15 mouse cellular contexts compared by ENCODE assay signal in the genomic region with DNA sequence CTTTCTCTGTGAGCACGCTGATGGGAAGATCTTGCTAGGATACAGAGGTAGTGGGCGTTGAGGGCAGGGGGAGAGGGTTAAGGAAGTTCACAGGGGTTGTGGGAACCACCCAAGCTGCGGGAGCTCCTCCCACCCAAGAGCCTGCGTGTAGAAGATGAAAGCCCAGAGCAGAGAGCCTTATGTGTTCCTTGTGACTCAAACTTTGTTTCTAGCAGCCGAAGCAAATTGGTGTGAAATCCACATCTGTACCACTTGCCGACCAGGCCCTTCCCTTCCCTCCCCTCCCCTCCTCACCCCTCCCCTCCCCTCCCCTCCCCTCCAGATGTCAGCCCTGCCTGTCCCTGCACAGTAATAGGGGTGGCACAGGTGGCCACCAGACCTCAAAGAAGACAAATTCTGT. TPM values are rescaled to one million over a fixed set of nuclear protein-coding genes. Genes with fewer than 3 reads are reported as not detected.
DNase-seq lines count a peak whose midpoint lies in the region; ATAC-seq lines count a peak whose summit lies in the region.
"Had no signal": no experiment of that assay in that cellular context is flagged by ENCODE, and none has a peak within 500 bp of the region (broad histone marks: within the 10 kb centered on the region; RNA-seq: fewer than 3 reads in every experiment).

No protein-coding gene starts in this region.

- no peaks in the 10 kb centered on the region for H3K36me3 ChIP-seq in hindbrain, embryonic 12.5 days
- no peaks in the 10 kb centered on the region for H3K36me3 ChIP-seq in hindbrain, embryonic 14.5 days (replicated peaks; ENCODE audit: control insufficient read depth, insufficient read depth)
- no peaks in the 10 kb centered on the region for H3K36me3 ChIP-seq in embryonic facial prominence, embryonic 11.5 days (replicated peaks; ENCODE audit: control insufficient read depth, insufficient read depth, low read depth, low read length)
- H3K36me3 ChIP-seq in limb, embryonic 13.5 days: no peaks in the 10 kb centered on the region
- H3K36me3 ChIP-seq: liver, embryonic 15.5 days had no signal

- no peak overlapping the region for H3K9ac ChIP-seq in hindbrain, embryonic 12.5 days
- no peak overlapping the region for H3K9ac ChIP-seq in hindbrain, embryonic 14.5 days
- no peak overlapping the region for H3K9ac ChIP-seq in embryonic facial prominence, embryonic 11.5 days (replicated peaks; ENCODE audit: low read length)
- H3K9ac ChIP-seq in limb, embryonic 13.5 days: no peak overlapping the region
- H3K9ac ChIP-seq: liver, embryonic 15.5 days had no signal

- H3K4me3 ChIP-seq in hindbrain, embryonic 12.5 days: no peak overlapping the region
- H3K4me3 ChIP-seq in hindbrain, embryonic 14.5 days (replicated peaks; ENCODE audit: low read length): no peak overlapping the region
- no peak overlapping the region for H3K4me3 ChIP-seq in embryonic facial prominence, embryonic 11.5 days (ENCODE audit: low read depth, low read length)
- H3K4me3 ChIP-seq in limb, embryonic 13.5 days: no peak overlapping the region
- H3K4me3 ChIP-seq: heart, adult 2 months; liver, embryonic 15.5 days had no signal

- H3K4me2 ChIP-seq in hindbrain, embryonic 12.5 days (replicated peaks): no peak overlapping the region
- no peak overlapping the region for H3K4me2 ChIP-seq in hindbrain, embryonic 14.5 days (replicated peaks)
- H3K4me2 ChIP-seq in embryonic facial prominence, embryonic 11.5 days (ENCODE audit: low read depth, low read length): no peak overlapping the region; the same call in 1 of the 2 replicates
- H3K4me2 ChIP-seq in limb, embryonic 13.5 days (replicated peaks): no peak overlapping the region
- H3K4me2 ChIP-seq: liver, embryonic 15.5 days had no signal

- no peak overlapping the region for H3K27ac ChIP-seq in hindbrain, embryonic 12.5 days
- H3K27ac ChIP-seq in hindbrain, embryonic 14.5 days: no peak overlapping the region
- H3K27ac ChIP-seq in embryonic facial prominence, embryonic 11.5 days (replicated peaks; ENCODE audit: low read depth, low read length): 0 out of 2 replicates have a peak overlapping the region, but pooled peaks have one; percentile 49
- peak overlapping the region; percentile 44; the same call in 1 of the 2 replicates for H3K27ac ChIP-seq in limb, embryonic 13.5 days
- H3K27ac ChIP-seq: heart, adult 2 months; liver, embryonic 15.5 days had no signal

- peaks cover 14% of the 10 kb centered on the region for H3K4me1 ChIP-seq in hindbrain, embryonic 12.5 days
- no peaks in the 10 kb centered on the region; the same call in 1 of the 2 replicates for H3K4me1 ChIP-seq in hindbrain, embryonic 14.5 days (replicated peaks; ENCODE audit: control insufficient read depth, insufficient read depth, low read length)
- H3K4me1 ChIP-seq in embryonic facial prominence, embryonic 11.5 days (ENCODE audit: control insufficient read depth, insufficient read depth, low read length): no peaks in the 10 kb centered on the region
- peaks cover 16% of the 10 kb centered on the region for H3K4me1 ChIP-seq in limb, embryonic 13.5 days

- DNase-seq in hindbrain, embryonic 14.5 days (ENCODE audit: low spot score): no peak
- peak; percentile 45 for DNase-seq in CD4-positive, CD25-positive, alpha-beta regulatory T cell, adult 2 months (ENCODE audit: low read depth, low spot score)
- DNase-seq in embryonic facial prominence, embryonic 11.5 days (ENCODE audit: low spot score): peak; percentile 68
- no peak for DNase-seq in urinary bladder, postnatal 36 days (ENCODE audit: low spot score in 2 of 2)
- DNase-seq in yolk sac, embryonic 10.5 days (ENCODE audit: low spot score): no peak
- no peak for DNase-seq in right cerebral cortex, adult 18-20 months
- DNase-seq: adrenal gland, adult 2 months; cerebellum, postnatal 14 days; heart, adult 2 months; heart, postnatal 14 days; kidney, adult 11 months; lung, postnatal 4 days had no signal

- no peaks in the 10 kb centered on the region for H3K9me3 ChIP-seq in hindbrain, embryonic 12.5 days (replicated peaks)
- no peaks in the 10 kb centered on the region for H3K9me3 ChIP-seq in hindbrain, embryonic 14.5 days (ENCODE audit: control insufficient read depth, low read length)
- H3K9me3 ChIP-seq in embryonic facial prominence, embryonic 11.5 days (replicated peaks; ENCODE audit: control insufficient read depth, low read length): no peaks in the 10 kb centered on the region
- H3K9me3 ChIP-seq in limb, embryonic 13.5 days: no peaks in the 10 kb centered on the region
- H3K9me3 ChIP-seq: liver, embryonic 15.5 days had no signal

- H3K27me3 ChIP-seq in hindbrain, embryonic 12.5 days: peaks cover 33% of the 10 kb centered on the region
- H3K27me3 ChIP-seq in hindbrain, embryonic 14.5 days (ENCODE audit: control insufficient read depth, insufficient read depth, low read length): peaks cover 13% of the 10 kb centered on the region
- H3K27me3 ChIP-seq in embryonic facial prominence, embryonic 11.5 days (ENCODE audit: control insufficient read depth, insufficient read depth, low read length): peaks cover 14% of the 10 kb centered on the region
- H3K27me3 ChIP-seq in limb, embryonic 13.5 days: peaks cover 24% of the 10 kb centered on the region

- 8% methylated on average over 6 of the region's 6 CpGs for WGBS in hindbrain, embryonic 12.5 days
- WGBS in hindbrain, embryonic 14.5 days: 7% methylated on average over 6 of the region's 6 CpGs
- WGBS in embryonic facial prominence, embryonic 11.5 days: 21% methylated on average over 6 of the region's 6 CpGs
- WGBS in limb, embryonic 13.5 days: 6% methylated on average over 6 of the region's 6 CpGs

- peak; percentile 24 for ATAC-seq in hindbrain, embryonic 12.5 days (ENCODE audit: low FRiP score)
- ATAC-seq in hindbrain, embryonic 14.5 days (ENCODE audit: low FRiP score): no peak
- ATAC-seq in embryonic facial prominence, embryonic 11.5 days (replicated peaks; ENCODE audit: insufficient number of reproducible peaks, low FRiP score, low TSS enrichment, low read depth): peak; percentile 30; the same call in 1 of the 2 replicates
- ATAC-seq in limb, embryonic 13.5 days (ENCODE audit: low FRiP score, low read depth): no peak; the same call in 1 of the 2 replicates

RNA-seq across cellular contexts. Expression of a gene that starts 0.9 kb away (rescaled TPM):
- 1.1 and 2.2 TPM in 2 replicates for polyA plus RNA-seq in hindbrain, embryonic 12.5 days (2016; fragmentation: Nextera tagmentation; extraction: Ambion mirVana)
- 0.22 and 0.40 TPM in 2 replicates for polyA plus RNA-seq in hindbrain, embryonic 14.5 days (2014; fragmentation: Nextera tagmentation; extraction: Ambion mirVana)
- polyA plus RNA-seq in embryonic facial prominence, embryonic 11.5 days (2014; fragmentation: Nextera tagmentation; extraction: Ambion mirVana): 0.27 and 0.42 TPM in 2 replicates
- 0.45 and 0.55 TPM in 2 replicates for polyA plus RNA-seq in limb, embryonic 13.5 days (2015; fragmentation: Nextera tagmentation; extraction: Ambion mirVana)

RNA-seq across cellular contexts. Expression of a gene that starts 4.5 kb away (rescaled TPM):
- 21.2 and 25.5 TPM in 2 replicates for polyA plus RNA-seq in hindbrain, embryonic 12.5 days (2016; fragmentation: Nextera tagmentation; extraction: Ambion mirVana)
- polyA plus RNA-seq in hindbrain, embryonic 14.5 days (2014; fragmentation: Nextera tagmentation; extraction: Ambion mirVana): 28.2 and 29.0 TPM in 2 replicates
- polyA plus RNA-seq in embryonic facial prominence, embryonic 11.5 days (2014; fragmentation: Nextera tagmentation; extraction: Ambion mirVana): 6.9 and 8.7 TPM in 2 replicates
- 12.2 and 12.5 TPM in 2 replicates for polyA plus RNA-seq in limb, embryonic 13.5 days (2015; fragmentation: Nextera tagmentation; extraction: Ambion mirVana)

RNA-seq across cellular contexts. Expression of a gene that starts 9.8 kb away (rescaled TPM):
- 4.2 and 5.3 TPM in 2 replicates for polyA plus RNA-seq in hindbrain, embryonic 12.5 days (2016; fragmentation: Nextera tagmentation; extraction: Ambion mirVana)
- polyA plus RNA-seq in hindbrain, embryonic 14.5 days (2014; fragmentation: Nextera tagmentation; extraction: Ambion mirVana): 3.5 and 3.9 TPM in 2 replicates
- 4.9 and 5.6 TPM in 2 replicates for polyA plus RNA-seq in embryonic facial prominence, embryonic 11.5 days (2014; fragmentation: Nextera tagmentation; extraction: Ambion mirVana)
- polyA plus RNA-seq in limb, embryonic 13.5 days (2015; fragmentation: Nextera tagmentation; extraction: Ambion mirVana): 4.5 and 6.2 TPM in 2 replicates

RNA-seq across cellular contexts. Expression of a gene that starts 11.3 kb away (rescaled TPM):
- 0.68 and 1.2 TPM in 2 replicates for polyA plus RNA-seq in hindbrain, embryonic 12.5 days (2016; fragmentation: Nextera tagmentation; extraction: Ambion mirVana)
- 1.0 and 1.3 TPM in 2 replicates for polyA plus RNA-seq in hindbrain, embryonic 14.5 days (2014; fragmentation: Nextera tagmentation; extraction: Ambion mirVana)
- 0.25 TPM in 2 replicates for polyA plus RNA-seq in embryonic facial prominence, embryonic 11.5 days (2014; fragmentation: Nextera tagmentation; extraction: Ambion mirVana)
- polyA plus RNA-seq in limb, embryonic 13.5 days (2015; fragmentation: Nextera tagmentation; extraction: Ambion mirVana): 0.23 and 0.24 TPM in 2 replicates
- polyA plus RNA-seq: liver, embryonic 15.5 days had no signal

RNA-seq across cellular contexts. Expression of a gene that starts 20.2 kb away (rescaled TPM):
- 607 and 682 TPM in 2 replicates for polyA plus RNA-seq in hindbrain, embryonic 12.5 days (2016; fragmentation: Nextera tagmentation; extraction: Ambion mirVana)
- 578 and 674 TPM in 2 replicates for polyA plus RNA-seq in hindbrain, embryonic 14.5 days (2014; fragmentation: Nextera tagmentation; extraction: Ambion mirVana)
- polyA plus RNA-seq in embryonic facial prominence, embryonic 11.5 days (2014; fragmentation: Nextera tagmentation; extraction: Ambion mirVana): 1,026 and 1,114 TPM in 2 replicates
- 1,016 and 1,039 TPM in 2 replicates for polyA plus RNA-seq in limb, embryonic 13.5 days (2015; fragmentation: Nextera tagmentation; extraction: Ambion mirVana)

Comparison
In these comparisons a context has a peak if more than half of its experiments do, and no peak if none do; other contexts are left out.
1. ATAC-seq: peak in hindbrain, embryonic 12.5 days (single experiment) and embryonic facial prominence, embryonic 11.5 days (single experiment); none in hindbrain, embryonic 14.5 days (single experiment) and limb, embryonic 13.5 days (single experiment).
2. H3K27ac ChIP-seq: peak in embryonic facial prominence, embryonic 11.5 days (single experiment) and limb, embryonic 13.5 days (single experiment); none in hindbrain, embryonic 12.5 days (single experiment) and hindbrain, embryonic 14.5 days (single experiment).
3. DNase-seq: peak in CD4-positive, CD25-positive, alpha-beta regulatory T cell, adult 2 months (single experiment) and embryonic facial prominence, embryonic 11.5 days (single experiment); none in hindbrain, embryonic 14.5 days (single experiment), urinary bladder, postnatal 36 days (0 of 2), yolk sac, embryonic 10.5 days (single experiment) and right cerebral cortex, adult 18-20 months (single experiment).